Mouse (Mus musculus): Measurements from ENCODE around the gene Rpl9-ps1. TPM values are rescaled to one million over a fixed set of nuclear protein-coding genes. Genes with fewer than 3 reads are reported as not detected.

Rpl9-ps1 gene
- polyA plus RNA-seq (2011; ENCODE audit: insufficient read depth, insufficient read length, low read depth, missing spikeins) = not detected in 2 replicates

- no peak within 1 kb of the TSS for H3K4me3 ChIP-seq (ENCODE audit: low read depth, low read length)
- no peak within 1 kb of the TSS for H3K27ac ChIP-seq (ENCODE audit: insufficient read depth, low read length)
- no peaks in the 10 kb centered on the region for H3K9me3 ChIP-seq (replicated peaks; ENCODE audit: control insufficient read depth, insufficient read depth, low read length, poor library complexity, severe bottlenecking)
- H3K27me3 ChIP-seq (ENCODE audit: control insufficient read depth, insufficient read depth, low read length, poor library complexity, severe bottlenecking) = no peaks in the 10 kb centered on the region
- H3K4me1 ChIP-seq (ENCODE audit: control insufficient read depth, insufficient read depth, low read length) = no peaks in the 10 kb centered on the region
- H3K9ac ChIP-seq (ENCODE audit: low read depth, poor library complexity, severe bottlenecking) = no peak within 1 kb of the TSS
- TF ChIP-seq EP300 (IDR thresholded peaks at IDR 0.05; ENCODE audit: insufficient read depth, low read depth, low read length) = no peak
- no peak for TF ChIP-seq POLR2A (IDR thresholded peaks at IDR 0.05; ENCODE audit: insufficient read depth, low read length)
- TF ChIP-seq CTCF (IDR thresholded peaks at IDR 0.05; ENCODE audit: low read depth, low read length) = no peak
- H3K36me3 ChIP-seq (ENCODE audit: control insufficient read depth, insufficient read depth, low read length, poor library complexity, severe bottlenecking) = no peaks in the 10 kb centered on the region
Observed at GRCm38 (mm10) chr11:83645521-83645920, at the start of gene Rpl9-ps1. TSS of gene Rpl9-ps1 (minus strand) at chr11:83645621.

DNA sequence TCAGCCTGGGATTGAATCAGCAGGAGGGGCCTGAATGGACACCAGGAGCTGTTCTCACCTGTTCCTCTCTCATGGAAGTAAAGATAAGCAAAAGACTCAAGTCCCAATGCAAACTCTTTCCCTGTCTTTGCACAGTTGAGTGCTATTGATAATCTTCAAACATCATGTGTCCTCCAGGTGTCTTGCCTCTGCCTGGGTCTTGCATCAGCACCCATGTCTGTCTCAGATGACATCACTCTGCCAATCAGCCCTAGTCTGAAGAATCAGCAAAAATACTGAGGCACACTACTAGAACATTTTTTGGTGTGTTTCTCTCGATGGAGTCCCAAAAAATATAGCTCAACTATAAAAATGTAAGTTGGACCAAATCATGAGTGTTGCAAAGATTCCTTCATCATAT, 46.6 kb upstream of the Rpl9-ps1 start:
- Histone ChIP-seq H3K27ac (ENCODE audit: insufficient read depth, low read length) (no peak overlapping the region), H3K4me1 (ENCODE audit: control insufficient read depth, insufficient read depth, low read length) (no peaks in the 10 kb centered on the region), H3K9ac (ENCODE audit: low read depth, poor library complexity, severe bottlenecking) (no peak overlapping the region), H3K36me3 (ENCODE audit: control insufficient read depth, insufficient read depth, low read length, poor library complexity, severe bottlenecking) (no peaks in the 10 kb centered on the region), H3K9me3 (replicated peaks; ENCODE audit: control insufficient read depth, insufficient read depth, low read length, poor library complexity, severe bottlenecking) (no peaks in the 10 kb centered on the region), H3K4me3 (ENCODE audit: low read depth, low read length) (no peak overlapping the region), H3K27me3 (ENCODE audit: control insufficient read depth, insufficient read depth, low read length, poor library complexity, severe bottlenecking) (no peaks in the 10 kb centered on the region; the same call in 1 of the 2 replicates)
- TF ChIP-seq EP300 (IDR thresholded peaks at IDR 0.05; ENCODE audit: insufficient read depth, low read depth, low read length) (no peak), CTCF (IDR thresholded peaks at IDR 0.05; ENCODE audit: low read depth, low read length) (no peak), POLR2A (IDR thresholded peaks at IDR 0.05; ENCODE audit: insufficient read depth, low read length) (no peak)

DNA sequence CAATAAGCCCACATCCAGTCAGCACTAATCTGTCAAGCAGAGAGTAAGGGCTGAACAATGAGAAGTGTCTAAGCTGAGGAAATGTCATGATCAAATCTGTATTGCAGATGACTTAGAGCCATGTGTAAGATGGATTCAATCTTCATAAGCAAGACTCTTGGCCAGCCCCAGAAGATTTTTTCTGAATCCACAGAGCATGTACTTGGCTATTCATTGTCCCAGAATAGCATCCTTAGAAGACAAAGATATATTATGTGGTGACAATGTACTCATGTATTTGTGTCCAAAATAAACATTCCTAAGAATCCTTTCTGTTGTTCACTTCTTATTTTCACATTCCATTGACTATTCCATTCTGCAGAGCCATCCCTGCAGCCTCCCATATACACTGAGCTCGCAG, 44.5 kb upstream of the Rpl9-ps1 start:
- Histone ChIP-seq H3K36me3 (ENCODE audit: control insufficient read depth, insufficient read depth, low read length, poor library complexity, severe bottlenecking) (no peaks in the 10 kb centered on the region), H3K9ac (ENCODE audit: low read depth, poor library complexity, severe bottlenecking) (no peak overlapping the region), H3K27me3 (ENCODE audit: control insufficient read depth, insufficient read depth, low read length, poor library complexity, severe bottlenecking) (no peaks in the 10 kb centered on the region; the same call in 1 of the 2 replicates), H3K9me3 (replicated peaks; ENCODE audit: control insufficient read depth, insufficient read depth, low read length, poor library complexity, severe bottlenecking) (no peaks in the 10 kb centered on the region), H3K4me3 (ENCODE audit: low read depth, low read length) (no peak overlapping the region), H3K4me1 (ENCODE audit: control insufficient read depth, insufficient read depth, low read length) (no peaks in the 10 kb centered on the region), H3K27ac (ENCODE audit: insufficient read depth, low read length) (no peak overlapping the region)
- TF ChIP-seq EP300 (IDR thresholded peaks at IDR 0.05; ENCODE audit: insufficient read depth, low read depth, low read length) (no peak), POLR2A (IDR thresholded peaks at IDR 0.05; ENCODE audit: insufficient read depth, low read length) (no peak), CTCF (IDR thresholded peaks at IDR 0.05; ENCODE audit: low read depth, low read length) (no peak)

DNA sequence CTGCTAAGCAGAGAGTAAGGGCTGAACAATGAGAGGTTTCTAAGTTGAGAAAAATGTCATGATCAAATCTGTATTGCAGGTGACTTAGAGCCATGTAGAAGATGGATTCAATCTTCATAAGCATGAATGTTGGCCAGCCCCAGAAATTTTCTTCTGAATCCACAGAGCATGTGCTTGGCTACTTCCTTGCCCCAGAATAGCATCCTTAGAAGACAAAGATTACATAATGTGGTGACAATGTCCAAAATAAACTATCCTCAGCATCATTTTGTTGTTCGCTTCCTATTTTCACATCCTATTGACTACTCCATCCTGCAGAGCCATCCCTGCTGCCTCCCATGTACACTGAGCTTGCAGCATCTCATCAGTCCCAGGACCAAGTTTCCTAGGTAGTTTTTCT, 30.2 kb upstream of the Rpl9-ps1 start:
- Histone ChIP-seq H3K9me3 (replicated peaks; ENCODE audit: control insufficient read depth, insufficient read depth, low read length, poor library complexity, severe bottlenecking) (no peaks in the 10 kb centered on the region), H3K27ac (ENCODE audit: insufficient read depth, low read length) (no peak overlapping the region), H3K4me3 (ENCODE audit: low read depth, low read length) (no peak overlapping the region), H3K9ac (ENCODE audit: low read depth, poor library complexity, severe bottlenecking) (no peak overlapping the region), H3K36me3 (ENCODE audit: control insufficient read depth, insufficient read depth, low read length, poor library complexity, severe bottlenecking) (no peaks in the 10 kb centered on the region), H3K4me1 (ENCODE audit: control insufficient read depth, insufficient read depth, low read length) (no peaks in the 10 kb centered on the region), H3K27me3 (ENCODE audit: control insufficient read depth, insufficient read depth, low read length, poor library complexity, severe bottlenecking) (no peaks in the 10 kb centered on the region)
- TF ChIP-seq POLR2A (IDR thresholded peaks at IDR 0.05; ENCODE audit: insufficient read depth, low read length) = no peak
- no peak for TF ChIP-seq EP300 (IDR thresholded peaks at IDR 0.05; ENCODE audit: insufficient read depth, low read depth, low read length)
- TF ChIP-seq CTCF (IDR thresholded peaks at IDR 0.05; ENCODE audit: low read depth, low read length) = no peak

DNA sequence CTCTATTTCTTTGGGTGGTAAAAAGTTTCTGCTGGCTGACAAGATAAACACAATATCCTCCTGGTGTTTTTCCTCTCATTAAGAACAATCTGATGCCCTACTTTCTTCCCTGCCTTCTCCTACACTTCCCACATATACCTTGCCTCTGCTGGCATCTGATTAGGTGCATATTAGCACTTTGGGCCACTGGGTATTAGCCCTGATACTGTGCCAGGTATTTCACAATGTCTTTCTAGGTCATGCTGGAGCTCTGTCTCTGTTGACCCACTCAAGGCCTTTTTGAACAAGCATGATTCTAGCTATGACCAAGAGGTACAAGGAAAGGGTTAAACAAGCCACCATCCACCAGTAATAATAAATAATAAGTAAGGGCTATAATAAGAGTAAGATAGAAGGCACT, 26.3 kb upstream of the Rpl9-ps1 start:
- Histone ChIP-seq H3K4me1 (ENCODE audit: control insufficient read depth, insufficient read depth, low read length) (no peaks in the 10 kb centered on the region), H3K9me3 (replicated peaks; ENCODE audit: control insufficient read depth, insufficient read depth, low read length, poor library complexity, severe bottlenecking) (no peaks in the 10 kb centered on the region), H3K27me3 (ENCODE audit: control insufficient read depth, insufficient read depth, low read length, poor library complexity, severe bottlenecking) (no peaks in the 10 kb centered on the region), H3K27ac (ENCODE audit: insufficient read depth, low read length) (no peak overlapping the region), H3K9ac (ENCODE audit: low read depth, poor library complexity, severe bottlenecking) (no peak overlapping the region), H3K4me3 (ENCODE audit: low read depth, low read length) (no peak overlapping the region), H3K36me3 (ENCODE audit: control insufficient read depth, insufficient read depth, low read length, poor library complexity, severe bottlenecking) (no peaks in the 10 kb centered on the region)
- TF ChIP-seq POLR2A (IDR thresholded peaks at IDR 0.05; ENCODE audit: insufficient read depth, low read length) (no peak), CTCF (IDR thresholded peaks at IDR 0.05; ENCODE audit: low read depth, low read length) (no peak), EP300 (IDR thresholded peaks at IDR 0.05; ENCODE audit: insufficient read depth, low read depth, low read length) (no peak)

DNA sequence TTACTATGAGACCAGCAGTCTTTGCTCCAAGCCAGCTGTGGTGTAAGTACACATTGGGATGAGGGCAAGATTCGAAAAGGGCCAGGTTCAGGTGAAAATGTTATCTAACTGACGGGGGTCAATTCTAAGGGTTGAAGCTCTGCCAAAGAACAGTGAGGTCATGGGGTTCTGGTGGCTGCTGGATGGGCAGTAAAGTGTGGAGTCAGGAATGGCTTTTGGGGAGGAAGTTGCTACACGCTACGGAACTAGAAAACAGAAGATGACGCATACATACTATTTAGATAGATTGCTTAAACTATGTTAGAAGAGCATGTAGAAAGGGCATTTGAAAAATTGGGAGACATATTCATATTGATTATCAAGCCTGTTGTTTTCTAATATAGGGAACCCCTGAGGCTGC, 18.1 kb upstream of the Rpl9-ps1 start:
- Histone ChIP-seq H3K36me3 (ENCODE audit: control insufficient read depth, insufficient read depth, low read length, poor library complexity, severe bottlenecking) (no peaks in the 10 kb centered on the region), H3K9ac (ENCODE audit: low read depth, poor library complexity, severe bottlenecking) (no peak overlapping the region), H3K9me3 (replicated peaks; ENCODE audit: control insufficient read depth, insufficient read depth, low read length, poor library complexity, severe bottlenecking) (no peaks in the 10 kb centered on the region), H3K4me1 (ENCODE audit: control insufficient read depth, insufficient read depth, low read length) (no peaks in the 10 kb centered on the region), H3K27ac (ENCODE audit: insufficient read depth, low read length) (no peak overlapping the region), H3K4me3 (ENCODE audit: low read depth, low read length) (no peak overlapping the region), H3K27me3 (ENCODE audit: control insufficient read depth, insufficient read depth, low read length, poor library complexity, severe bottlenecking) (no peaks in the 10 kb centered on the region)
- TF ChIP-seq EP300 (IDR thresholded peaks at IDR 0.05; ENCODE audit: insufficient read depth, low read depth, low read length) (no peak), CTCF (IDR thresholded peaks at IDR 0.05; ENCODE audit: low read depth, low read length) (no peak), POLR2A (IDR thresholded peaks at IDR 0.05; ENCODE audit: insufficient read depth, low read length) (no peak)
